Mouse (Mus musculus) kidney, embryonic 15.5 days (tissue): Measurements from ENCODE around the gene Grin3b. TPM values are rescaled to one million over a fixed set of nuclear protein-coding genes. Genes with fewer than 3 reads are reported as not detected.

Source experiments
- ATAC-seq: fragments of 200-750 bp; cut with Nextera tagmentation; replicated peaks from 2 replicates; pipeline ENCODE4 v1.8.0; 2017; ENCODE audit warnings: moderate TSS enrichment; ENCODE audit not compliant: low FRiP score
- H3K27ac ChIP-seq: fragments of 300-500 bp; sonication (generic); 2 replicates; pipeline ENCODE4 v1.5.1; 2015; ENCODE audit warnings: mild to moderate bottlenecking, inconsistent platforms
- H3K27me3 ChIP-seq: fragments of 300-500 bp; sonication (generic); 2 replicates; pipeline ENCODE4 v1.6.1; 2015; ENCODE audit warnings: inconsistent platforms
- H3K36me3 ChIP-seq: fragments of 300-500 bp; sonication (generic); 2 replicates; pipeline ENCODE4 v1.6.1; 2015; ENCODE audit warnings: inconsistent platforms
- H3K4me1 ChIP-seq: fragments of 300-500 bp; sonication (generic); 2 replicates; pipeline ENCODE4 v1.6.1; 2015; ENCODE audit warnings: inconsistent platforms
- H3K4me2 ChIP-seq: fragments of 300-500 bp; sonication (generic); 2 replicates; pipeline ENCODE4 v1.6.1; 2015; ENCODE audit warnings: moderate library complexity, mild to moderate bottlenecking, inconsistent platforms
- H3K4me3 ChIP-seq: fragments of 300-500 bp; sonication (generic); replicated peaks from 2 replicates; pipeline ENCODE4 v1.5.1; 2015; ENCODE audit warnings: mild to moderate bottlenecking, inconsistent platforms
- H3K9ac ChIP-seq: fragments of 300-500 bp; sonication (generic); 2 replicates; pipeline ENCODE4 v1.6.1; 2015; ENCODE audit warnings: mild to moderate bottlenecking, inconsistent platforms
- H3K9me3 ChIP-seq: fragments of 300-500 bp; sonication (generic); replicated peaks from 2 replicates; pipeline ENCODE4 v1.6.1; 2016; ENCODE audit warnings: inconsistent platforms
- WGBS: fragments of 180-500 bp; shearing (Covaris S2); methylation state at CpG from one replicate; pipeline ENCODE4 v1.1.7; 2015; ENCODE audit warnings: mixed read lengths; 5-methylcytosine and 5-hydroxymethylcytosine counted together
- polyA plus RNA-seq: library from polyadenylated mRNA; unstranded; fragments of >200 nt; fragmentation: Nextera tagmentation; extraction: Ambion mirVana; gene quantifications from 2 replicates; pipeline ENCODE4 v1.2.1, GENCODE M21; 2015

Gene Grin3b
- polyA plus RNA-seq, 1 experiment from 2014 or later, result 0.31 TPM

- Histone ChIP-seq H3K9me3 (no peaks in the 10 kb centered on the region), H3K36me3 (peaks cover 52% of the 10 kb centered on the region), H3K9ac (no peak overlapping the region), H3K4me2 (peak overlapping the region; percentile 10; the same call in 1 of the 2 replicates), H3K27ac (peak overlapping the region; percentile 91), H3K4me3 (no peak overlapping the region), H3K4me1 (peaks cover 84% of the 10 kb centered on the region), H3K27me3 (no peaks in the 10 kb centered on the region)
- ATAC-seq, result peak; percentile 73
- WGBS, result 53% methylated on average over 11 of the region's 11 CpGs
Observed at GRCm38 (mm10) chr10:79937775-79938526, 32.6 kb upstream of the Grin3b start.

DNA sequence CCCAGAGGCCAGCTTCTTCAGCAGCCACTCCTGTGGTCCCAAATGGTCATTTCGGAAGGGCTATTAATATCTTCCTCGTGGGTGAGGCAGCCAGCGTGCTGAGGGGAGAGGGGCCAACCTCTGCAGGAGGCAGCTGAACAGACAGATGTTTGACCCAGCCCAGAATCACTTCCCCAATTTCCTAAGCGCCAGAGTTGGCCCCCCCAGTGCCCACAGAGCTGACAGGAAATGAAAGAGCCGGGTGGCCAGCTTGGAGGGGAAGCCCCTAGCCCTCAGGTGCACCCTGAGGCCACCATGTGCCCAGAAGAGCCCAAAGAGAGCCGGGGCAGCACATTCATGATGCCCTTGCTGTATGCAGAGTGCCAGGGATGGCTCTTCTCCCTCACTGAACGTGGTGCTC lies 29.8 kb upstream of the Grin3b start:
- Histone ChIP-seq H3K27ac (no peak overlapping the region), H3K4me3 (no peak overlapping the region), H3K9me3 (no peaks in the 10 kb centered on the region), H3K4me2 (no peak overlapping the region), H3K9ac (no peak overlapping the region), H3K36me3 (peaks cover 32% of the 10 kb centered on the region), H3K4me1 (peaks cover 84% of the 10 kb centered on the region), H3K27me3 (no peaks in the 10 kb centered on the region)
- 51% methylated on average over 7 of the region's 7 CpGs for WGBS
- no peak for ATAC-seq

- Histone ChIP-seq H3K4me1 (peaks cover 82% of the 10 kb centered on the region), H3K36me3 (peaks cover 27% of the 10 kb centered on the region), H3K4me3 (no peak overlapping the region), H3K9me3 (no peaks in the 10 kb centered on the region), H3K9ac (no peak overlapping the region), H3K27ac (peak overlapping the region; percentile 94), H3K27me3 (no peaks in the 10 kb centered on the region), H3K4me2 (no peak overlapping the region)
- no peak for ATAC-seq
- WGBS, result 90% methylated on average over 1 of the region's 1 CpGs
Observed at GRCm38 (mm10) chr10:79942988-79943387, 27.5 kb upstream of the Grin3b start.

GRCm38 (mm10) chr10:79943471-79943901 lies 27.0 kb upstream of the Grin3b start:
- Histone ChIP-seq H3K27me3 (no peaks in the 10 kb centered on the region), H3K27ac (peak overlapping the region; percentile 94), H3K9ac (no peak overlapping the region), H3K4me1 (peaks cover 77% of the 10 kb centered on the region), H3K9me3 (no peaks in the 10 kb centered on the region), H3K4me2 (no peak overlapping the region), H3K4me3 (no peak overlapping the region), H3K36me3 (peaks cover 30% of the 10 kb centered on the region)
- 48% methylated on average over 9 of the region's 9 CpGs for WGBS
- ATAC-seq, result no peak

DNA sequence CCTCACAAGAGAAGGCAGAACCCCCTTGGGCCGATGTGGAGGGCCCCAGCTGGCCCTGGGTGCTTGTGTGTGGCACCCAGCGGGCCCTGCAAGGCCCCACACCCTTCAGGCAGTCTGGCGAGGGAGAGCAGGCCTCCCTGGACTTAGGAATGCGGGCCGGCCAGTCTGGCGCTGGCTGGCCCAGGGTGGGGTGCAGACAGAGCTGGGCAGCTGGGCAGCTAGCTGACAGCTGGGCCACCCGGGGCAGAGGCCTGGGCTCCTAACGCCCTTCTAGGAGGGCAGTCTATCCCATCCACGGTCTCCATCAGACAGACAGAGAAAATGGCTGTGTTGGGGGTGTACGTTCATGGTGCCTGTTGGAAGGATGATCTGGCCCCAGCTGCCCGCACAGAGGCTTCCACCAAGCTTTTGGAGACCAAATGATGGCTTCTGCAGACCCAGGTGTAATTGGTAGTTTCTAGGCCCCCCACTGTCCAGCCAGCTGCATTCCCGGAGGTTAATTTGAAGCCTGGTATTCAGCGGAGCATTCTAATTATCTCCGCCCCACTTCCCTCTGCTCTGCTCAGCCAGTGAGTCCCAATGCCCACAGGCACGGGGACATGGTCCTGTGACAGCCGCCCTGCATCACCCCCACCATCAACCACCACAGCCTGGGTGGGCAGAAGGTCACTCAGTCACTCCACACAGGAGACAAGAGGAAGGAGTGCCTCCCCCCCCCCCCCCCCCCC lies 24.8 kb upstream of the Grin3b start:
- Histone ChIP-seq H3K4me3 (peak overlapping the region; percentile 16; the same call in 1 of the 2 replicates), H3K36me3 (peaks cover 47% of the 10 kb centered on the region), H3K4me1 (peaks cover 56% of the 10 kb centered on the region), H3K9me3 (no peaks in the 10 kb centered on the region), H3K9ac (peak overlapping the region; percentile 22; the same call in 1 of the 2 replicates), H3K27me3 (no peaks in the 10 kb centered on the region), H3K4me2 (peak overlapping the region; percentile 35), H3K27ac (peak overlapping the region; percentile 94)
- WGBS, result 36% methylated on average over 16 of the region's 16 CpGs
- ATAC-seq, result peak; percentile 82

DNA sequence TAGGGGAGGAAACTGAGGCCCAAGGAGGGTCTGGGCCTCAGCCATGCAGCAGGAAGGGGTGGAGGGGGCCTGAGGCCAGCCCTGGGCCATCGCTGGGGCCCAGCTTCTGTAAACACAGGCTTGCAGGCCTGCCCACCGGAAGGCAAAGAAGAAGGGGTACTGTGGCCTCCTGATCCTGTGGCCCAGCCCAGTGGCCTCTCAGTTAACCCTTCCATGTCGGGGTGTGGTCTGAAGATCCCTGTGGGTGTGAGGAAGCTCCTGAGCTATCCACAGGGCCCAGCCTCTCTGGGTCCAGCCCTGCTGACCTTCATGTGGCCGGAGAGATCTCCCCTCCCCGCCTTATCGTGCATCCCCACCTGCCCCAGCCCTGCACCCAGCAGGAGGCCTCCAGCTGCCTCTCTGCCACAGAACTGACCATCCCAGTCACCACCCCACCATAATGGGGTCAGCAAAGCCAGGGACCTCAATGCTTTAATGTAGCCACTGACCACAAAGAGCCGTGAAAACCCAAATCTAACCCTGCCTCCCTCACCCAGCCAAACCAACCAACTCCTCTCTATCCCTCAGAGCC lies 23.7 kb upstream of the Grin3b start:
- no peak for ATAC-seq
- H3K4me1 ChIP-seq, result peaks cover 53% of the 10 kb centered on the region
- no peaks in the 10 kb centered on the region for H3K27me3 ChIP-seq
- 0 out of 2 replicates have a peak overlapping the region, but pooled peaks have one; percentile 6 for H3K4me3 ChIP-seq
- H3K9ac ChIP-seq, result no peak overlapping the region; the same call in 1 of the 2 replicates
- H3K36me3 ChIP-seq, result peaks cover 48% of the 10 kb centered on the region
- WGBS, result 13% methylated on average over 7 of the region's 7 CpGs
- H3K9me3 ChIP-seq, result no peaks in the 10 kb centered on the region
- peak overlapping the region; percentile 35 for H3K4me2 ChIP-seq
- peak overlapping the region; percentile 94 for H3K27ac ChIP-seq

GRCm38 (mm10) chr10:79947502-79947901 lies 23.0 kb upstream of the Grin3b start:
- Histone ChIP-seq H3K4me2 (no peak overlapping the region), H3K27ac (0 out of 2 replicates have a peak overlapping the region, but pooled peaks have one; percentile 94), H3K4me3 (no peak overlapping the region), H3K9ac (no peak overlapping the region), H3K4me1 (peaks cover 53% of the 10 kb centered on the region), H3K9me3 (no peaks in the 10 kb centered on the region), H3K36me3 (peaks cover 48% of the 10 kb centered on the region), H3K27me3 (no peaks in the 10 kb centered on the region)
- no peak for ATAC-seq
- WGBS, result 70% methylated on average over 6 of the region's 6 CpGs

GRCm38 (mm10) chr10:79949873-79950272 lies 20.6 kb upstream of the Grin3b start:
- Histone ChIP-seq H3K4me3 (no peak overlapping the region), H3K27me3 (no peaks in the 10 kb centered on the region), H3K4me2 (no peak overlapping the region), H3K9ac (no peak overlapping the region), H3K36me3 (peaks cover 63% of the 10 kb centered on the region), H3K9me3 (no peaks in the 10 kb centered on the region), H3K27ac (no peak overlapping the region), H3K4me1 (peaks cover 29% of the 10 kb centered on the region)
- no peak for ATAC-seq
- WGBS, result 79% methylated on average over 4 of the region's 4 CpGs

GRCm38 (mm10) chr10:79950661-79951060 lies 19.9 kb upstream of the Grin3b start:
- WGBS, result 87% methylated on average over 18 of the region's 18 CpGs
- no peak for ATAC-seq
- H3K27me3 ChIP-seq, result no peaks in the 10 kb centered on the region
- peaks cover 63% of the 10 kb centered on the region for H3K36me3 ChIP-seq
- no peak overlapping the region for H3K4me2 ChIP-seq
- H3K27ac ChIP-seq, result no peak overlapping the region
- H3K9me3 ChIP-seq, result no peaks in the 10 kb centered on the region
- no peak overlapping the region for H3K4me3 ChIP-seq
- H3K9ac ChIP-seq, result no peak overlapping the region
- peaks cover 22% of the 10 kb centered on the region for H3K4me1 ChIP-seq

DNA sequence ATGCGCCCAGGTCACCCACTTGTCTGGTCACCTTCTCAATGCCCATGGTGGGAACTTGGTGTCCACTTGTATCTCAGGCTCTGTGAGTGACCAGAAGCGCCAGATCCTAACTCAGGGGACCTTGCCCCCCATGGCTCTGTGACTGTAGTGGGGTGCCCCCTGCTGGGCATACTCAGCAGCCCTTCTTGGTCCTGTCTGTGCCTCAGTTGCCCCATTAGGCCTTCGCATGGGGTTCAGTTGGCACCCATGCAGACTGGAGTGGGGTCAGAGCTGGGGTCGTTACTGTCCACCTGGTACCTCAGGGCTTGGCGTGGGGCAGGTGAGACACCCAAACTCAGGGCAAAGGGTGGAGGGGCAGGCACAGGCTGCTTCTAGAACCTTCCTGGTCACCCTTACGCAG lies 16.6 kb upstream of the Grin3b start:
- ATAC-seq, result no peak
- H3K27me3 ChIP-seq, result no peaks in the 10 kb centered on the region
- no peak overlapping the region for H3K4me2 ChIP-seq
- no peaks in the 10 kb centered on the region for H3K9me3 ChIP-seq
- WGBS, result 86% methylated on average over 6 of the region's 6 CpGs
- peaks cover 50% of the 10 kb centered on the region for H3K36me3 ChIP-seq
- H3K27ac ChIP-seq, result no peak overlapping the region
- peaks cover 23% of the 10 kb centered on the region for H3K4me1 ChIP-seq
- no peak overlapping the region for H3K9ac ChIP-seq
- no peak overlapping the region for H3K4me3 ChIP-seq

DNA sequence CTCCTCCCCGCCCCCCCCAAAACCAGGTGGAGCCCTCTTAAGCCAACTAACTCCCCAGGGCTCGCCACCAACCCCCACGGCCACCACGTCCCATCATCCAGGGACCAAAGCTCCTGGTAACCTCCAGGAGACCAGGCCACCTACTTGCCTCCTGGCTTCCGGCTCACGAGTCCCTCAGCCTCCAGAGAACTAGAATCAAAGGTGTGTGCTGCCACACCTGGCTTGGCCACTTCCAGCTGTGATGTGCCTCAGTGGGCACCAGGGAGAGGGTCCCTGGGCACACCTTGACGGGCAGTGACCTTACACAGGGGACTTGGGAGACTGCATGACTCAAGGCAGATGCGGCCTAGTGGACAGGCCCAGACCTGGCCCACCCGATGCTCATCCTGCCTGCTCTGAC lies 14.8 kb upstream of the Grin3b start:
- no peaks in the 10 kb centered on the region for H3K27me3 ChIP-seq
- H3K4me2 ChIP-seq, result no peak overlapping the region
- 0 out of 2 replicates have a peak overlapping the region, but pooled peaks have one; percentile 13 for H3K27ac ChIP-seq
- peaks cover 28% of the 10 kb centered on the region for H3K4me1 ChIP-seq
- no peaks in the 10 kb centered on the region for H3K9me3 ChIP-seq
- peaks cover 32% of the 10 kb centered on the region for H3K36me3 ChIP-seq
- H3K9ac ChIP-seq, result no peak overlapping the region
- no peak for ATAC-seq
- WGBS, result 70% methylated on average over 9 of the region's 9 CpGs
- H3K4me3 ChIP-seq, result no peak overlapping the region

DNA sequence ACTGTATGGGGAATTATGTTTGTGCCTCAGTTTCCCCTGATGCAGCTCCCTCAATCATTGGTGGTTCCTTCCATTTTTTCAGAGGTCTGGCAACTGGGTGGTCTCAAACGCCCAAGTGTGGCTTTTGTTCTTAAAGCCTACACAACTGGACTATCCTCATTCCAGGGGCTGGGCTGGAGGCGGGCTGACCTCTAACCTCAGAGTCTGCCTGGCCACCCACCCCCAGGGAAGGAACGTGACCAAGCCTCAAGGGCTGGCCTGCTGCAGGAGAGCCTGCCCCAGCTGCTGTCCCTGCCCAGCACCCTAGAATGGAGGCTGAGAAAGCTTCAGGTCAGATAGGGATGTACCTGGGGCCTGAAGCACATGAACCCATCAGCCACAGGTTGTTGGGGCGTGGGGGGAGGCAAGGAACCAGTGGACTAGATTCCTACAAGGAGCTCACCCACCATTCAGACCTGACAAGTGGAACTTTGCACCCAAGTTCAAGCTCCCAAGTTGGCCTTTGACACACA lies 13.8 kb upstream of the Grin3b start:
- H3K9me3 ChIP-seq, result no peaks in the 10 kb centered on the region
- no peak for ATAC-seq
- 31% methylated on average over 4 of the region's 4 CpGs for WGBS
- no peaks in the 10 kb centered on the region for H3K27me3 ChIP-seq
- H3K36me3 ChIP-seq, result peaks cover 27% of the 10 kb centered on the region
- no peak overlapping the region for H3K4me2 ChIP-seq
- H3K9ac ChIP-seq, result no peak overlapping the region
- H3K27ac ChIP-seq, result no peak overlapping the region
- H3K4me3 ChIP-seq, result no peak overlapping the region
- peaks cover 36% of the 10 kb centered on the region for H3K4me1 ChIP-seq
